Mouse (Mus musculus): ENCODE measurements around the gene Fzd7. TPM values are rescaled to one million over a fixed set of nuclear protein-coding genes. Genes with fewer than 3 reads are reported as not detected.

Gene Fzd7
- total RNA-seq, 2 experiments from 2014 or later, result 37.2 to 38.3 TPM

GRCm38 (mm10) chr1:59497741-59498613 lies 15.8 kb downstream of the Fzd7 start:
- DNase-seq (ENCODE audit: low spot score in 2 of 2), result no peak

GRCm38 (mm10) chr1:59499327-59499726 lies 17.1 kb downstream of the Fzd7 start:
- no peak for DNase-seq (ENCODE audit: low spot score in 2 of 2)

DNA sequence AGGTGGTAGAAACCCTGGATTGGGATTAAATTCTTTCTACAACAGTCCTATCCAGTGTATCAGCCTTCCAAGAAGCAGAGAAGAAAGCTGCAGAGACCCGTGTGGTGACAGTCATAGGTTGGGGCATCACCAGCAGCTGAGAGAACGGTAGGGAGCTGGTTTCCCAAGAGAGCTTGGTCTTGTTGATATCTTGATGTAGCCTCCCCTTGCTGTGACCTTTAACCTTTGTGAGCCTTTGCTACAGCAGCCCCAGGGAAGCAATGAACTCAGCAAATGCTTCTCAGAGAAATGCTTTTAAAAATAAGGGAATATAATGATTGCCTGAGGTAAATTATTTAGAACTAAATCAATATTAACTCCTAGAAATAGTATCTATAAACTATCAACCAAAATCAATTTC lies 20.1 kb downstream of the Fzd7 start:
- DNase-seq (ENCODE audit: low spot score in 2 of 2), result no peak

GRCm38 (mm10) chr1:59503659-59504301 lies 21.6 kb downstream of the Fzd7 start:
- no peak for DNase-seq (ENCODE audit: low spot score in 2 of 2)

GRCm38 (mm10) chr1:59504302-59504700 lies 22.1 kb downstream of the Fzd7 start:
- no peak for DNase-seq (ENCODE audit: low spot score in 2 of 2)

DNA sequence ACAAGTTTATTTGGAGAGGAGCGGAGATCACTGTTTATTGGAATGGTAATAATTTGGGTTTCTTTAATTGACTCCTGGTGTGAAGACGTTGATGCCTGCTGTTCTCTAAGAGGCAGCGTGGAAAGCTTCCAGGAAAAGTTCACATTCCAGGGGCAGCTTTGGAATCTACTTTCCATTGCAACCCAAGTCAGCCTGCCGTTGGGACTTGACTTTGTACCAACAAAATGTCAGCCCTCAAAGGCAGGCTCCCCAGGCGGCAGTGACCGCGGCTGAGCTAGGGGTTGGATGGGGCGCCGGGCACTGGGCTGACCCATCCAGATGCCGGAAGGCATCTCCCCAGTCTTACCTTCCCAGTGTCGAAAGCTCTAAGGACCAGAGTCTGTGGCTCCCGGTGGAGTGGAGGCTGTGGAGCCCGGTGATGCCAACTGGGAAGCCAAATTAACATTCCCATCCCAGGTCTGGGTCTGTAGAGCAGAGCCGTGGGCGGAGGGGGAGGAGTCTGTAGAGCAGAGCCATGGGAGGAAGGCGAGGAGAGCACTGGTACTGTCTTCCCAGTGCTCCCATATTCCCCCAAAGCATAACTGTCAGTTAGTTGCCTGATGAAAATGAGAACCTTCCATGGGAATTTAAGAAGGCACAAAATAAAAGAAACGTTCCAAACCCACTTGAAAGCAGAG lies 26.4 kb downstream of the Fzd7 start:
- peak in 1 of 2 experiments; percentile 22 for DNase-seq (ENCODE audit: low spot score in 2 of 2)

DNA sequence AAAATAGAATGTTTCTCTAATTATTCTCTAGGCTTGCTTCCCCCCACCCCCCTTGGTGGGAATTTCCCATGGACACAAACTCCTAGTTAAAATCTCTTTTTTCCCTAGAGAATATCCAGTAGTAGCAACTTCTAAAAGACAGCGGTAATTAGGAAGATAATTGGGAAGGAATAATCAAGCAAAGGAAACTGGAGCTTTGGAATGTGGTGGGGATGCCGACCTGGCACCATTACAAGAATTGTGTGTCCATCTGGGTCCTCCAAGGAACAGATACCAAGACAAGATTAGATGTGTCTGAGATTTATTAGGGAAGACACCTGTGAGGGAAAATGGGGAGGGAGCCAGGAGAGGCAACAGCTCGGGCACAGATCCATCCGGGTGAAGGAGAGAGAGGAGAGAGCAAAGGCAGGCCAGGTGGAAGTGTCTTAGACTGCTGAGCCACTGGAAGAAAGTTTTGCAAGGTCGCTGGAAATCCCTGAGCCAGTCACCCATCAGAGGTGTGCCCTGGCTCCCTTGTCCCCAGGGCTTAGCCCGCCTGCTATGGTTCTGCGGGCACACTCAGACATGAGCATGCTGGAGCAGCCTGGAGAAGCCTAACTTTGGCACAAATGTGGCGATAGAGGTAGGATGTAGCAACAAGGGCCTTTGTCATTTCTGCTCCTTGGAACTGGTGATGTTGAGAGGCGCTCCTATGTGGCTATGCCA lies 29.5 kb downstream of the Fzd7 start:
- no peak for DNase-seq (ENCODE audit: low spot score in 2 of 2)

DNA sequence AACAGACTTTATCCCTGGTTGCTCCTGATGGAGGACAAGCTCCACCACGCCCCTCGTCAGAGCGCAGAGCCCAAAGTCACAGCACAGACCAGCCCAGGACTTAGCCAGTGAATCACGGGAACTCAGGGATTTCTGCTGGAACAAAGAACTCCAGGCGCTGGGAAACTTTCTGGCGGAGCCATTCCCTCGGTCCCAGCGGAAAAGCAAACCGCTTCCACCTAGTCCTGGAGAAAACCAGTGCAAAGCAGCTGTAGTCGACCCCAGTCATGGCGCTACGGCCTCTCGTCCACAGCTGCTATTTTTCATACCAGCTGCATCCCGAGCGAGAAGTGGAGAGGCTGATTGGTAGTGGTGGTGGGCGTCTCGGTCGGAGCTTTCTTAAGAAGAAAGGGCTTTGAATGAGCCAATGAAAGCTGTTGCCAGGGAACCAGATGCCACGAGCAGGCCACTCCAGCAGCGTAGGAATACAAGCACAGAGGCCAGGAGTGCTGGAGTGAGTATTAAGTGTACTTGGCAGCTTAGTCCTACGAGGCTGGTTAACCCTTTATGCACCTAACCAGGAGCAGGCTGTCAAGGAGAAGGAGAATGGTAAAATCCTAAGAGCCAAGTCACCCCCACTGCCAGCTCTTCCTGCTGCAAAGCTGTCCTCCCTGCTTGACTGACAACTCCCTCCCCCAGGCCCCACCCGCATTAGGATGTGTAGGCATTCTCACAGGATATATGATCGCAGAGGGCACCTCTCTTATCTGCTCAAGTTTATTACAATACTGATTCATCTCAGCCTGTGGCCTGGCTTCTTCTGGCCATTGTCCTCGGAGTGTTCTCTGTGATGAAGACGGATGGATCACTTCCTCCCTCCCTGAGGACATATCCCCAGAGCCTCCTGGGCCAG lies 34.0 kb downstream of the Fzd7 start, which contains the start of gene Gm973:
Gene Gm973, plus strand, starts transcription at position 239 of the 892 bp plus-strand sequence.
- DNase-seq (ENCODE audit: low spot score in 2 of 2), result peak; percentile 37 to 69

DNA sequence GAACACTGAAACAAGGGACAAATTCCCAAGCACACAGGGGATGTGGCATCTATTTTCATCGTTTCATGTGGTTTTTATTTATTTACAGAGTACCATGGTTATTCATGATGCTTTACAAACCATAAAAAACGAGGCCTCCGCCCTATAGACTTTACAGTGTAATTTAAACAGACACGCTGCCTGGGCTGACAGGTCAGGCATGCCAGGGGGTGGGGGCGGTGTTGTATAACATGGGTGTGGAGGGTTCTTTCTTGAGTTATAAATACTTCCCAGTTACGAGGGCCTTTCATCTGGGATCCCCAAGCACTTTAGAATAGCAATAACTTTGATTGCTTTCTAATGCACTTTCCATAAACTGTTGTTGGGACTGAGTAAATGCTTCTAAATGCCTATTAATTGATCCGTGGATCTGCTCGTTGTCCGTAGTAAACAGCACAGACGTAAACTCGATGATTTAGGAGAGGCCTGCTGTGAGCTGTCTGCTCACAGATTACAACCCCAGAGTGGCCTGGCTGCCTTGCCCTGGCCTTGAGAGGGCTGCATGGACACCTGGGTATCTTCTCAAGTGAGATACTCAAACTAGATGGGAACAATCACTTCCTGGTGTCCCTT lies 38.1 kb downstream of the Fzd7 start:
- DNase-seq (ENCODE audit: low spot score in 2 of 2), result no peak

DNA sequence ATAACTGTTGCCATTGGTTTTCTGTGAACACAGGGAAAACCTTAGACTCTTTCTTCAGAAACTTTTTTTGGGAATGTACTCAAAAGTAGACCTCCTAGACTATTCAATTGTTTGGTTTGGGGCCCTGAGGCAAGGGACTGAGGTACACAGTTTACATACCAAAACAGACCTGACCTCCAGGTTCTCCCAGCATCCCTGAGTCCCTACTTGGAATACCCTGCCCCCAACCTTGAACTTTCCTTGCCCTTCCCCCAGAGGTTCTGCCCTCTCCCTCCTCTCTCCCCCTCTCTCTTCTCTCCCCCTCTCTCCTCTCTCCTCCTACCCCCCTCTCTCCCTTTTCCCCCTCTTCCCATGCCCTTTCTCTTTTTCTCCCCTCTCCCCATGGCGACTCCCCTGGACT lies 40.2 kb downstream of the Fzd7 start:
- DNase-seq (ENCODE audit: low spot score in 2 of 2), result no peak

- no peak for DNase-seq (ENCODE audit: low spot score in 2 of 2)
Observed at GRCm38 (mm10) chr1:59523378-59523958, 41.2 kb downstream of the Fzd7 start.

DNA sequence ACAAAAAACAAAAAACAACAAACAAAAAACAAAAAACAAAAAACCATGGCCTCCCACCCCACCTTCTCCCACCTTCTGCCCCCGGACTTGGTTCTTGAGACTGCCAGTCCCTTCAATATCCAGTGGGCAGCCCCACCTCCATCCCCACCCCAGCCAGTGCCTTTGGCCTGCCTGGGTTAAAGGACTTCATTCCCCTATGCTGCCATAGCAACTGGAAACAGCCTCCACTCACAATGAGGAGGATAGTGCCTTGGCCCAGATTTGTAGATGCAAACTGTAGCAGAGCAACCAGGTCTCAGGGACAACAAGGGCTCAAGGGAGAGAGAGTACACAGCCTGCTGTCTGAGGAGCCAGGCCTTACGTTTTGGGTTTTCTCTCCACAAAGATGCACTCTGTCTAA lies 41.8 kb downstream of the Fzd7 start:
- no peak for DNase-seq (ENCODE audit: low spot score in 2 of 2)

DNA sequence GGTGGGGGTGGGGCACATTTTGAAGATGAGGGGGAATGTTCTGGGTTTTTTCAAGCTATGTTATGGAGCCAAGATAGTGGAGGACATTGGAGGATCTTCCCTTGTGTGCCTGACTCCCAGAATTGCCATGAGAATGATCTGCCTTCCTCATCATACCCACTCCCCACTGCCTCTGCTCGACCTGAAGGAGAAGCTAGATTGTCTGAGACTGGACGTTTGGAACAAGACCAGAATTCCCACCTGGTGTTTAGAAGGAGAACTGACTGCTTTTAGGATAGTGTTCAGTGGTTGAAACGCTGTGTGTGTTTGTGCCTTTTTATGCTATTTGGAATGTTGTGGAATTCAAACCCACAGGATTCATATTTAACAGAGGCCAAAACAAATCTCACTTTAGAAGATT lies 42.5 kb downstream of the Fzd7 start:
- DNase-seq (ENCODE audit: low spot score in 2 of 2), result no peak

GRCm38 (mm10) chr1:59527219-59527618 lies 45.0 kb downstream of the Fzd7 start:
- DNase-seq (ENCODE audit: low spot score in 2 of 2), result no peak

GRCm38 (mm10) chr1:59534976-59535810 lies 53.0 kb downstream of the Fzd7 start:
- DNase-seq (ENCODE audit: low spot score in 2 of 2), result no peak
